Mouse (Mus musculus) lung, postnatal 0 days (tissue): ENCODE measurements around the gene Grrp1. TPM values are rescaled to one million over a fixed set of nuclear protein-coding genes. Genes with fewer than 3 reads are reported as not detected.

Experiments
- ATAC-seq: fragments of 200-750 bp; cut with Nextera tagmentation; 2 replicates; pipeline ENCODE4 v1.8.0; 2017; ENCODE audit warnings: moderate library complexity
- DNase-seq: peaks from one replicate; pipeline ENCODE4 v3.0.0-alpha.2; 2016; ENCODE audit warnings: low spot score
- H3K27ac ChIP-seq: fragments of 300-500 bp; sonication (generic); 2 replicates; pipeline ENCODE4 v1.5.1; 2014; ENCODE audit warnings: antibody characterized with exemption, mild to moderate bottlenecking, low read length, mixed read lengths
- H3K27me3 ChIP-seq: fragments of 300-500 bp; sonication (generic); replicated peaks from 2 replicates; pipeline ENCODE4 v1.6.1; 2014; ENCODE audit warnings: low read length, mixed read lengths; ENCODE audit not compliant: insufficient read depth
- H3K36me3 ChIP-seq: fragments of 300-500 bp; sonication (generic); 2 replicates; pipeline ENCODE4 v1.6.1; 2014; ENCODE audit warnings: low read length, mixed read lengths; ENCODE audit not compliant: insufficient read depth
- H3K4me1 ChIP-seq: fragments of 300-500 bp; sonication (generic); 2 replicates; pipeline ENCODE4 v1.6.1; 2014; ENCODE audit warnings: antibody characterized with exemption, low read depth, low read length, mixed read lengths; ENCODE audit not compliant: insufficient read depth
- H3K4me2 ChIP-seq: fragments of 300-500 bp; sonication (generic); replicated peaks from 2 replicates; pipeline ENCODE4 v1.6.1; 2014; ENCODE audit warnings: low read depth, mild to moderate bottlenecking, low read length, moderate library complexity, mixed read lengths
- H3K4me3 ChIP-seq: fragments of 300-500 bp; sonication (generic); 2 replicates; pipeline ENCODE4 v1.5.1; 2014; ENCODE audit warnings: low read depth, low read length
- H3K9ac ChIP-seq: fragments of 300-500 bp; sonication (generic); replicated peaks from 2 replicates; pipeline ENCODE4 v1.6.1; 2014; ENCODE audit warnings: low read depth, mild to moderate bottlenecking
- H3K9me3 ChIP-seq: fragments of 300-500 bp; sonication (generic); 2 replicates; pipeline ENCODE4 v1.6.1; 2016; ENCODE audit warnings: low read length, mixed read lengths
- CTCF ChIP-seq: IDR thresholded peaks from 2 replicates; pipeline ENCODE4 v1.5.1; 2016; ENCODE audit warnings: antibody characterized with exemption, mild to moderate bottlenecking
- EP300 ChIP-seq: IDR thresholded peaks from 2 replicates; pipeline ENCODE4 v1.6.1; 2016; ENCODE audit warnings: antibody characterized with exemption, mild to moderate bottlenecking, control low read depth
- WGBS: fragments of 180-500 bp; shearing (Covaris S2); extraction: QIAGEN DNeasy Blood & Tissue Kit; methylation state at CpG from one replicate; pipeline ENCODE4 v1.1.7; 2014; 5-methylcytosine and 5-hydroxymethylcytosine counted together
- polyA plus RNA-seq: library from polyadenylated mRNA; unstranded; fragments of >200 nt; fragmentation: Nextera tagmentation; extraction: Ambion mirVana; gene quantifications from 2 replicates; pipeline ENCODE4 v1.2.1, GENCODE M21; 2015

Grrp1 gene
- polyA plus RNA-seq, 1 experiment from 2014 or later: 23.6 TPM

DNA sequence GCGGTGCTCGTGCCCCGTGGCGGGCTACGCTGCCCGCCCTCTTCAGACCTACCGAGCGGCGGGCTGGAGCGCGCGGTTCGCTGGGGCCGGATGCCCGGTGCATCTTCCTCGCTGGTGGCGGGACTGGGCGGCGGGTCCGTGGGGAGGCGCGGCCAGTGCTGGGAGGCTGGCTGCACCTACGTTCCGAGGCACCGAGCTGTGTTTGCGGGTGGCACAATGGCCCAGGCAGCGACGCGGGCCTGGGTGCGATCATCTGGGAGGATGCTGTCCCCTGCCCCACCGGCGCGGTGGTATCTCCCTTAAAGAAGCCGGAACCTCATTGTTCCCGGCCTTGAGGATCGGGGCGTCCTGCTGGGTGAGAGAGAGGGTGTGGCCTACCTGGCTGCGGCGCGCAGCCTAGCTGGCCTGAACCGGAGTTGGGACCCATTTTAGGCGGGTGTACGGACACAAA, 33.7 kb upstream of the Grrp1 start, which contains the start of gene Pdik1l:
Gene Pdik1l, minus strand, starts transcription at position 321 of the 451 bp plus-strand sequence.
- Histone ChIP-seq H3K27ac (peak within 1 kb of the TSS; percentile 98), H3K4me1 (peaks cover 9% of the 10 kb centered on the region; the same call in 1 of the 2 replicates), H3K27me3 (no peaks in the 10 kb centered on the region), H3K4me2 (peak within 1 kb of the TSS; percentile 94), H3K4me3 (peak within 1 kb of the TSS; percentile 93), H3K9ac (peak within 1 kb of the TSS; percentile 86), H3K36me3 (no peaks in the 10 kb centered on the region), H3K9me3 (no peaks in the 10 kb centered on the region)
- under 1% methylated on average over 36 of the region's 43 CpGs for WGBS
- TF ChIP-seq CTCF (no peak), EP300 (no peak)
- DNase-seq: peak; percentile 92
- peak; percentile 76 for ATAC-seq

DNA sequence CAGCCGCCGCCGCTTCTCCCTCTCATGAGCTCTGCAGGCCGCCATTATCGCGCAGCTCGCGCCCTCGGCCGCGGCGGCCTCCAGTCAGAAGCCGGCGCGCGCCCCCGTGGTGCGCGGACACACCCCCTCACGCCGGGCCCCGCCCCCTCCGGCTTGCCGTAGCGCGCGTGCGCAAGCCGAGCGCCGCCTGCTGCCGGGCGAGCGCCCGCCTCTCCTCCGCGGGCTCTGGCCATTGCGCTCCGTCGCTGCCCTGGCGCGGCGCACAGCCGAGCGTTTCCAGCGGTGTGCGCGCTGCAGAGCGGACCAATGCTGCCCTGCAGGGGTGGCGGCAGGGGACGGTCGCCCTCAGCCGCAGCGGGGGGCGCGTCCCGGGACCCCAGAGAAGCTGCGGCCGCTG, 33.3 kb upstream of the Grrp1 start:
- no peaks in the 10 kb centered on the region for H3K9me3 ChIP-seq
- no peaks in the 10 kb centered on the region for H3K27me3 ChIP-seq
- peak overlapping the region; percentile 98 for H3K27ac ChIP-seq
- TF ChIP-seq EP300: no peak
- peak; percentile 59 for TF ChIP-seq CTCF
- H3K4me3 ChIP-seq: peak overlapping the region; percentile 93
- peak; percentile 95 for DNase-seq
- peaks cover 9% of the 10 kb centered on the region; the same call in 1 of the 2 replicates for H3K4me1 ChIP-seq
- peak overlapping the region; percentile 86 for H3K9ac ChIP-seq
- ATAC-seq: peak; percentile 96
- 0 out of 2 replicates have a peak, but pooled peaks cover under 1% of the 10 kb centered on the region for H3K36me3 ChIP-seq
- peak overlapping the region; percentile 94 for H3K4me2 ChIP-seq
- 1% methylated on average over 17 of the region's 59 CpGs for WGBS

DNA sequence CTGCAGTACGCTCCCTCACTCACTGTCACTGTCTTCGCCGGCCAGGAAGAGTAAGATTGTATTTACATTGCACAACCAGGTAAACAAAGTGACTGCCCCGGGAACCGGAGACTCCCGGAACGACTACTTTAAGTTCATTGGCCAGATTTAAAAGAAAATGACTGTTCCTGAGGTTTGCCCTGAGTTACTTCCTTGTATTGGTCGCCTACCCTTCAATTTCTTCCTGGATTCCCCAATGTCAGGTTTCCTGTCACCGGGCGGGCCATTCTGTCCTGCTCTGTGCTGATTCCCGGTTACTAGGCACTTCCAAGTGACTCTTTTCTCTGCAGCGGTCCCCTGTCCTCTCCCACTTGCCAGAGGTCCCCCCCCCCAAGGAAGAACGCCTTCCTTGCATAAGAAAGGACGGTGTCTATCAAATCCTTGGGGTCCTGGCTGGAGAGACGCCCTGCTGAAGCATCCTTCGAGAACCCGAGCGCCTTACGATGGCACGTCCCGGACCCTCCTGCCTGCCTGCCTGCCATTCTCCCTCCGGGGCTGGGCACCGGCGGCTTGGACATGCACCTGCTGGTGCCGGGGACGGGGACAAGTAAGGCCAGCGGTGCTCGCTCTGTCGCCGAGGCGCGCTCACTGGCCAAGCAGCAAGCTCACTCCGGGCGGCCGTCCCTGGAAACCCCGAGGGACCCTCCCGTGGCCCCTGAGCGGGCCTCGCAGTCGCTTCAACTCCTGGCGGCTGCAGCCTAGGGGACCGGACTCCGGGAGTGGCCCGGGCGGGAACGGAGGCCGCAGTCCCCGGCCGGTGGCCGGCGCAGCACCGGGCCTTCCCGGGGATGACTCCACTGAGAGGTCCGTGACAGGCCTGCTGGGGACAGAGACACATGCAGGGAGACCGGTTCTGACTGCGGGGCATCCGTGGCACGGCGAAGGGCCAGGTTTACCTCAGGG, 32.6 kb upstream of the Grrp1 start:
- TF ChIP-seq CTCF (no peak), EP300 (no peak)
- Histone ChIP-seq H3K9me3 (no peaks in the 10 kb centered on the region), H3K9ac (peak overlapping the region; percentile 86), H3K4me1 (peaks cover 9% of the 10 kb centered on the region; the same call in 1 of the 2 replicates), H3K4me3 (peak overlapping the region; percentile 93), H3K27ac (peak overlapping the region; percentile 98), H3K27me3 (no peaks in the 10 kb centered on the region), H3K4me2 (peak overlapping the region; percentile 94), H3K36me3 (0 out of 2 replicates have a peak, but pooled peaks cover 6% of the 10 kb centered on the region)
- DNase-seq: peak; percentile 42
- WGBS: under 1% methylated on average over 52 of the region's 59 CpGs
- peak; percentile 20 for ATAC-seq

DNA sequence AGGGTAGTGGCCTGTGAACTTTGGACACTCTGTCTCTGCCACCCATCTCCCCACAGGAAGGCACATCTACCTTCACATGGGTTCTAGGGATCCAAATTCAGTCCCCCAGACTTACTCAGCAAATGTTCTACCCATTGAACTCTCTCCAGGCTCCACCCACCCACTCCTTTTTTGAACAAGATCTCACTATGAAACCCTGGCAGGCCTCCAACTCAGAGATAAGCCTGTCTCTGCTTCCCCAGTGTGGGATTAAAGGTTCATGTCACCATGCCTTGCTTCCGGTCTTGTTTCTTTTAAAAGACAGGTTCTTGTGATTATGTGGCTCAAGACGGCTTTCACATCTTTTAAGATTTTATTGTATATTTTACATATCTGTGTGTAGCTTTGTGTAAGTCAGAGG, 31.0 kb upstream of the Grrp1 start:
- Histone ChIP-seq H3K27ac (no peak overlapping the region), H3K9ac (no peak overlapping the region), H3K4me1 (peaks cover 9% of the 10 kb centered on the region; the same call in 1 of the 2 replicates), H3K36me3 (0 out of 2 replicates have a peak, but pooled peaks cover 10% of the 10 kb centered on the region), H3K9me3 (no peaks in the 10 kb centered on the region), H3K27me3 (no peaks in the 10 kb centered on the region), H3K4me2 (no peak overlapping the region), H3K4me3 (no peak overlapping the region)
- TF ChIP-seq CTCF: no peak
- TF ChIP-seq EP300: no peak
- WGBS: 82% methylated on average over 2 of the region's 2 CpGs
- ATAC-seq: no peak
- no peak for DNase-seq

DNA sequence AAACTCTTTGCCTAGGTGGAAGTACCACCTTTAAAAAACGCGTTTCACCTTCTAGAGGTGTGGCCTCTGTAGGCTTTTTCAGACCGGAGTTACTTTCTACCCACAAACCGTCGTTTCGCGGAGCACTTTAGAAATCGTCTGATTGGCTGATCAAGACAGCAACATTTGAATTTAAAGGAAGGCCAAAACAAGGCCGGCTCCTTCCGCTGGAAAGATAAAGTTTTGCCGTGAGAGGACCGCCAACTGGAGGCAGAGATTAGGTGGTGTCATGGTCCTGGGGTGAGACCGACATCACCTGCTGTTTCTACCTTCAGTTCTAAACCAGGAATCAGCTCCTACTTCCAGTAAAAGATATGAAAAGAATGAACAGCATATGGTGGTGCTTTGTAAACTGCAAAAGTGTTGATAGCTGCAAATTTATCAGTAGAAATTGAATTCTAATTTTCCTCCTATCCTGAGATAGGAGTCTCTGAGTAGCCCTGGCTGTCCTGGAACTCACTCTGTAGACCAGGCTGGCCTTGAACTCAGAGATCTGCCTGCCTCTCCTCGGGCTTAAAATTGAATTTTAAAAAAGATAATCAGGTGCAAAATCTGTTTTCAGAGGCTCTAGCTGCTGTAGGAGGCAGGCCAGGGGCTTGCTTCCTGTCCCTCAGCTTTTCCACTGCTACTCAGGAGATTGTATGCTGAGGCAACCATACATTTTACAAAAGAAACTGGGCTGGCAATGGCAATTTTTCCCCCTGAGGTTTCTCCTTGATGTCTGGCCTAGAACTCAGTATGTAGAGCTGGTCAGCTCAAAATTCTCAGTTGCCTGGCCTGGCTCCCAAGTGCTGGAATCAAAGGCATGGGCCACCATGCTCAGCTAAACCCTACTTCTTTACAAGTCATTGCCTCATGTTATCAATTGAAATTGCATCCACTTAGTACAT, 19.8 kb upstream of the Grrp1 start:
- Histone ChIP-seq H3K4me1 (peaks cover 4% of the 10 kb centered on the region; the same call in 1 of the 2 replicates), H3K4me2 (peak overlapping the region; percentile 40), H3K4me3 (peak overlapping the region; percentile 21; the same call in 1 of the 2 replicates), H3K27ac (peak overlapping the region; percentile 38; the same call in 1 of the 2 replicates), H3K9ac (no peak overlapping the region), H3K36me3 (peaks cover 13% of the 10 kb centered on the region), H3K27me3 (no peaks in the 10 kb centered on the region), H3K9me3 (no peaks in the 10 kb centered on the region)
- peak; percentile 62 for ATAC-seq
- WGBS: 5% methylated on average over 14 of the region's 14 CpGs
- TF ChIP-seq EP300 (no peak), CTCF (no peak)
- peak; percentile 75 for DNase-seq
